Mouse (Mus musculus) heart, postnatal 0 days (tissue): ENCODE data around the gene Hist1h2ad.

Source experiments
- CTCF ChIP-seq: IDR thresholded peaks from 2 replicates; pipeline ENCODE4 v1.5.1; 2016; ENCODE audit warnings: antibody characterized with exemption, control low read depth, low read depth
- EP300 ChIP-seq: IDR thresholded peaks from 2 replicates; pipeline ENCODE4 v1.6.1; 2016; ENCODE audit warnings: antibody characterized with exemption, low read depth

DNA sequence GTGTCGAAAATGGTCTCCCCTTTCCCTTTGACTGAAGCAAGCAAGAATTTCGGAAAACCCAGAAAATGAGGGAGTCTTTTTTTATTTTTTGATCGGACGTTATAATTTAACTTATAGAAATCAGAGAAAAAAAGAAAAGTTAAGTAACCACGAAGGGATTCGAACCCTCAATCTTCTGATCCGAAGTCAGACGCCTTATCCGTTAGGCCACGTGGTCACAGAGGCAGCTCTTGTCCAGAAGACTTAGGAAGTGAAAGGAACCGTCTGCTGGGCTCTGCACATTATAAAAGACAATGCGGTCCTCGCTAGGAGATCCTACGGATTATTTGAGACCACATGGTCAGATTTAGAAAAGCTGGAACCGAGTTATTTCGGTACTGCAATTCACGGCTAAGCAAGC, 47.9 kb upstream of the Hist1h2ad start:
- TF ChIP-seq CTCF (no peak), EP300 (no peak)
